Mouse (Mus musculus) cerebellum, postnatal 4 days (tissue): ENCODE measurements around the gene Ppm1g.
"Not testable (repeated sequence)": the region's sequence is repeated elsewhere in the genome, so short reads cannot be mapped to it uniquely, and the experiment has no call there.

ENCODE experiments used
- DNase-seq, 2 experiments: peaks; one replicate each; pipeline ENCODE4 v3.0.0; 2022; ENCODE audit warnings: low spot score in 2 of 2, mixed read lengths in 1 of 2

Ppm1g gene

DNA sequence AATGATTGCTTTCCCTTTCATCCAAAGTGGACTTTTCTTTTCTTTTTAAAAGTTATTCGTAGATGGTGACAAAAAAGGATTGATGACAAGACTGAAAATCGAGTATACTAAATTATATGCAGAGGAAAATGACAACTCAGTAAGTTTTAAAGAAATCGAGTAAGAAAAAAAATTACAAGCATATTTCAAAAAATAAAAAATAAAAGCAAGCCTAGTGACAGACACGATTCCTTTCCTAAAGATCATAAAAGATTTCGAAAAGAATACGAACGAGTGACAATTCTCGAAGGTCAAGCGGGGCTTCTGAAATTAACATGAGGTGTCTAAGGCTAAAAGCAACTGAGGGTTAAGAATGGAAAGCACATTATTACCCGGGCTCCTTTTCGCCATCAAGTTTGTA, 1.0 kb downstream of the Ppm1g start:
- no peak for DNase-seq

DNA sequence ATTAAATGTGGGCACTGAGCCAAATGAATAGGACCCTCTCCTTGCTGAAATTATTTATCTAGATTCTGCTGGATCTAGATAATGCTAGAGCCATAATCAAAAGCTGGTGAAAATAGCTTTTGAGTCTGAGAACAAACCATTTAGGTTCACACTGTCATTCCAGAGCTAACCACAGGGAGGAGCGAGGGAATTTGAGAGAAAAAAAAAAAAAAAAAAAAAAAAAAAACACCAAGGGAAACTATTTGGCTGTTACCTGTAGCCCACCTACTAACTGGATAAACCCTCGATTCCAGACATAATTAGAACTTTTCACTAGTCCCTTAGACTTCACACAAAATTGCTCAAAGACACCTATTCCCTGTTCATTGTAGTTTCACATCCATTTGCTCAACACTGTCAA, 1.4 kb downstream of the Ppm1g start:
- DNase-seq: no peak

DNA sequence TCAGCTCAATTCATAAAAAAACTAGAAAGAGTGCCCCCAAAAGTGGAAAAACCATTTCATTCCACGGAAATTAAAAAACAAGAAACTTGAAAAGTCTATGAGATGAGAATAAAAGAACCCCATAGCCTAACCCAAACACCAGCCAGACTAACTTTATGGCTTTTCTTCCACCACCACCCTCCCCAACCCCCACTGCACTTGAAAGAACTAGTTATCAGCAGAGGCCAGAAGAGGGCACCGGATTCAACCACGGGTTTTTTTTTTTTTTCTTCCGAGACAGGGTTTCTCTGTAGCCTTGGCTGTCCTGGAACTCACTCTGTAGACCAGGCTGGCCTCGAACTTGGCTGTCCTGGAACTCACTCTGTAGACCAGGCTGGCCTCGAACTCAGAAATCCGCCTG, 2.2 kb downstream of the Ppm1g start:
- no peak for DNase-seq

DNA sequence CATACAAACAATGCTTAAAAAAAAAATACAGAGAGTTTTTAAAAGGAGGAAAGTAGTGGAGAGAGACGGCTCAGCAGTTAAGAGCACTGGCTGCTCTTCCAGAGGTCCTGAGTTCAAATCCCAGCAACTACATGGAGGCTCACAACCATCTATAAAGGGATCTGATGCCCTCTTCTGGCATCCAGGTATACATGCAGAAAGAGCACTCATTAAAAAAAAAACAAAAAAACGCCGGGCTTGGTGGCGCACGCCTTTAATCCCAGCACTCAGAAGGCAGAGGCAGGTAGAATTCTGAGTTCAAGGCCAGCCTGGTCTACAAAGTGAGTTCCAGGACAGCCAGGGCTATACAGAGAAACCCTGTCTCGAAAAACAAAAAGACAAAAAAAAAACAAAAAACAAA, 3.9 kb downstream of the Ppm1g start:
- not testable (repeated sequence) for DNase-seq

DNA sequence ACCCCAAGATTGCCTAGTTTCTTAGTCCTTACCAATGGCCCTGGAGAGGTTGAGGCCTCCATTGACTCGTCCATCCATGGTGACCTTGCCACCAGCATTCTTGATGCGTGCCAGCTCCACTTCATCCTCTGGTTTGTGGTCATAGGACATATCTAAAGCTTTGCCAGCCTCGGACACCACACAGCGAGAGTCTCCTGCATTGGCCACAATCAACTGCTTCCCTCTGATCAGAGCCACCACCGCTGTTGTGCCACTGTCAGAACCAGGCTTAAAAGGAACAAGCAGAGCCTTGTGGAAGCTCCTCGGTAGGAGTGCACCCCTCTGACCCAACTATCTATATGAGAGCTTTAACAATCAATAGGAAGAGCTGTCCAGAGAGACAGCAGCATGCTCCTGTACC, 16.1 kb downstream of the Ppm1g start:
- DNase-seq: no peak

DNA sequence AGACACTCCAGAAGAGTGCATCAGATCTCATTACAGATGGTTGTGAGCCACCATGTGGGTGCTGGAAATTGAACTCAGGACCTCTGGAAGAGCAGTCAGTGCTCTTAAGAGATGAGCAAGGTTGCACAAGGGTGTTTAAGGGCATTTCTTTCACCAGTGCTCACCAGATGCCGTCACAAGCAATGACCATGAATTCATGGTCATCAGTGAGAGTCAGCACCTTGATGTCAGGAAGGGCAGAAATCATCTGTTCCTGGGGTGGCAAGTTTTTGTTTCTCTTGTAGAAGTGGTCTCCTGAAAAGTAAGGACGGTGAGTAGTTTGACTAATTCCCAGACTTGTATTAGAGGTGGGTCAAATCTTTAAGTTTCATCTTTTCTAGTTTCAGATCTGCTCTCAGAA, 16.6 kb downstream of the Ppm1g start:
- DNase-seq: no peak

DNA sequence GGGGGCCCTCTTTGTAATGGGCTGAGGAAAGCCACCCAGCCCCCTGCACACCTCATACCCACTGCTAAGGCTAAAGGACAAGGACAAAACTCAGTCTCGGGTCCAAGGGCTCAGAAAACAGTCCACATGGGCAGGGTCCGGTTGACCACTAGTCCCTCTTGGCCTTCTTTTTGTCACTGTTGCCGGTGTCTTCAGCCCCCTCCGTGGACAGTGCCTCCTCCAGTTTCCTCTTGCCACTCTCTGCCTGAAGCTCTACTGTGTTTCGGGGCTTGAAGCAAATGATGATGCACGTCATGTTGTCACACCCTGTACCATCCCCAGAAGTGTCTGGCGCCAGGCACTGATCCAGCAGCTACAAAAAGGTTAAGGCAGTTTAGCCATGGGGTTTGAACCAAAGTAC, 17.6 kb downstream of the Ppm1g start:
- no peak for DNase-seq

DNA sequence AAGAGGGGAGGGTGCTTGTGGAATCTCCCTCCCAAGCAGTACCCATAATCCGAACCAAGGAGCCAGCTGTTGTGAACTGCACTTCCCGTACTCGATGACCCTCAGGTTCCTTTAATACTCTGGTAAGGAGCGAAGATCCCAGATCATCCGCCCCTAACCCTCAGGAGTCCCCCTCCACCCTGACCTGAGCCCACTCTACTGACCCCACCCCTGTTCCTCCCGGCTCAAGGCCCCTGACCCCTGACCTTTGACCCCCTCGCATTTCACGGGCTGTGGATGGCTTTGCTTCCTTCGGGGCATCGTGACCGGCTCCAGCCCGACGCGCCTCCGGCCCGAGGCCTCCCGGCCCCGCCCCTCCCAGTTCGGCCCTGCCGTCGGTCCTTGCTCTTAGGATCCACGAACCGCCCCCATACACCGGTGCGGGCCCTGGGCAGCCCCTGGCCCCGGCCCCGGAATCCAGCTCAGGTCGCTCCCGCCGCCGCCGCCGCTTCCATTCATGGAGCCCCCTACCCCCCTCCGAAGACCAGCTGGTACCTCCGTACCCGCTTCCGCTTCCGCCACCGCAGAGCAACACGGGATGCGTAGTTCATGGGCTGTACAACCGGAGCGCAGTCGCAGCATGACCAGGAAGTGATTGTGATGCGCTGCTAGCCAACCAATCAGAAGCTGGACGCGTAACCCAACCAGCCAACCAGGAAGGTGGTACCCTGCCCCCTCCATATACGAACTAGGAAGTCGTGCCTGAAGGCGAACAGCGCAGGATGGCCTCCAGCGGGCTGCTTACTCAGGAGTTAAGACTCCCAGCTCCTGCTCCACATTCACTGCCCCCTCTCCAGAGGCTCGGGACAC, 18.5 kb downstream of the Ppm1g start, which contains the start of gene Zfp513:
Gene Zfp513 (minus strand): TSS at position 562 of the 849 bp plus-strand sequence.
- DNase-seq: peak; percentile 84 to 93

DNA sequence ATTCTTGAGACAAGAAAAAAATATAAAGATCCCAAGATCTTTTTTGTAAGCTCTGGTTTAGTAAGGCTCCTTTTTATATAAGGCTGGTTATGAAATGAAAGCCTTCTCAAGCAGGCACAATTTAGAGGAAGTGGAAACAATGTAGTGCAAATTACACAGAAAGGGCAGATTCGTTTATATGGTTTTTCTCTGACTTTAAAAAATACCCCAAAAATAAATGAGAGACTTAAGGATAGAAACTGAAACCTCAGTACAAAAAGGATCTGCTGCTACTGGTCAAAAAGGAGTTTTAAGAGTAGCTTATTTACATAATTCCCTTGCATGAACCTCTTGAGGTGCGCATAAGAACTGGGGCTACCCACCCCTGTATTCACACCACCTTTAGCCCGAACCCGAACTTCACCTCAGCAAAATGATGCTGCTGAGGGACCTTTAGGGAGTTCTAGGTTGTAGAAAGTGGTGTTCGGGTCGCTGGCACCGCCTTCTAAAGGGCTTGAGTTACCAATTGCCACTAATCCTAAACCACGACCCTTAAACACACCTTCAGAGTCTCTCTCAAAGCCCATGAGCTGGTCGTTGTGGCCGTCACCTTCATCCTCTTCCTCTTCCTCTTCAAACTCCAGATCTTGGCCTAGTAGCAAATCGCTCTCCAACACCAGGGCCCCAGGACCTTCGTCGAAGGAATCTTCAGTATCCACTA, 19.3 kb downstream of the Ppm1g start:
- DNase-seq: no peak

DNA sequence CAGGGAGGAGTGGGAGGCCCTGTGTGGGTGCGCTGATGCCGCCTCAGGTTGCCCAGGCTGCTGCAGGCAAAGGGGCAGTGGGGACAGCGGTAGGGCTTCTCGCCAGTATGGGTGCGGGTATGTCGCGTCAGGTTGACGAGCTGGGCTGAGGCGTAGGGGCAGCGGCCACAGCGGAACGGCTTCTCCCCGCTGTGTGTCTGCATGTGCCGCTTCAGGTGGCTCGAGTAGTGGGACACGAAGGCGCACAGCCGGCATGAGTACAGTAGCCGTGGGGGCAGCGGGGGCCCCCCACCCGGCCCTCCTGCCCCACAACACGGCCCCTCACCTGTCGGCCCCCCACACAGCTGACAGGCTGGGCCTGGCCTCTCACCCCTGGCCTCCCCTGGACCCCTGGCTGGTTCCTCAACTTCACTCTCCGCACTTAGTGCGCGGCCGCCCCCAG, 20.1 kb downstream of the Ppm1g start:
- DNase-seq: no peak

DNA sequence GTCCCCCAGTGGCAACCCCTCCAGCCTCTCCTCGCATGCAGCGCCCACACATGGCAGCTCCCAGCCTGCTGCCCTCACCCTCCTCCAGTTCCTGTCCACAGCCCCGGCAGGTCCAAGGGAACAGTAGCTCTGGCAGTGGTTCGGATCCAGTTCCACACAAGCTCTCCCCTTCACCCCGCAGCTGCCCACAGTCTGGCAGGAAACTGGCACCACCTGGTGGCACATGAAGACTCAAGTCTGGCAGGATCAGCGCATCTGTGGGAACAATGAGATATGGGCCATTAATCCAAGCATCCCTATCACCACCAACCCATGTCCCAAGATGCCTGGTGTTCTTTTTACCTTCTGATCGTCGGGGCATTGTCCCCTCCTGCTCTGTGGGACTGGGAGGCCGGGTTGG, 20.6 kb downstream of the Ppm1g start:
- no peak for DNase-seq

DNA sequence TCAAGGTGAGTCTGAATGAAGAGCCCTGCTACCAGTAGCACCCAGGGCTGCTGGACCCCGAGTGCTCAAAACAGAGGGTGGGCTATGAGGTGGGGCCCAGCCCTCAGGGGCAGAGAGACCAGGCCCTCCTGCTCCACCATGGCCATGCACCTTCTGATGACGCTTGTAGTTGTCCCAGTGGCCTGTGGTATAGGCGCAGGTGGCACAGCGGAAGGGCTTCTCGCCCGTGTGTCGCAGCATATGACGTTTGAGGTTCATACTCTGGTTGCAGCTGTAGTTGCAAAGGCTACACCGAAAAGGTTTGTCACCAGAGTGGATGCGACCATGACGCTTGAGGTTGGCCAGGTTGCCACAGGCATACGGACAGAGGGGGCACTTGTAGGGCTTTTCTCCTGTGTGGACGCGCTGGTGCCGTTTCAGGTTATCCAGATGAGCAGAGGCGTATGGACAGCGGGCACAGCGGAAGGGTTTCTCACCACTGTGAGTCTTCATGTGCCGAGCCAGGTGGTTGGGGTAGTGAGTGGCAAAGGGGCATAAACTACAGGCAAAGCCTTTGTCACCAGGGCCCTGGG, 21.1 kb downstream of the Ppm1g start:
- no peak for DNase-seq

DNA sequence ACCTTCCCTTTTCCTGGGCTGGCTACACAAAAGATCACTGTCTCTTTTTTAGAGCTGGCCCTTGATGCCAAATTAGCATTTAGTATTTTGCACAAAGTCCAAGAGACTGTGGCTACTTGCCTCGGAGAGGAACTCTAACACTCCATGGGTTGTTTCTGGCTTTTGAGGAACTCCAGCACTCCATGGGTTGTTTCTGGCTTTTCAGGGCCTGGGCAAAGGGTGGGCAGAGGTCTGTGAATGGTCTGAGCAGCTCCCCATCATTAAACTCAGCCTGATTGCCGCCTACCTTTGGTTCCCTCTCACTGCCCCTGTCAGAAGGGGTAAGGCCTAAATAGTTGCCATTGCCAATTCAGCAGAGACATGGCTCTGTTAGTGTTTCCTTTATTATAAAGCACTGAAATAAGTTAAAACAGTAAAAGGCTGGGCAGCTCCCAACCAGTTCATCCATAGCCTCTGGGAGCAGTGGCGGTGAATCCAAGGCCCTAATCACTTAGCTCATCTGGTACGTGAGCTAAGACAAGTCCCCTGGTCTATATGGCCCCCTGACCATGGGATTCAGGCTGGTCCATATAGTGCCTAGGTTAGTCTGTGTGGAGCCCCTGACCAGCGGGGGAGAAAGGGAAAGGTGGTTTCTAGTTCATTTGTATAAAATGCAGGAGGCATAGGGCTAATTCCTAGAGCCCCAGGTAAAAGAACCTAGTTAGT, 21.7 kb downstream of the Ppm1g start:
- DNase-seq: no peak

DNA sequence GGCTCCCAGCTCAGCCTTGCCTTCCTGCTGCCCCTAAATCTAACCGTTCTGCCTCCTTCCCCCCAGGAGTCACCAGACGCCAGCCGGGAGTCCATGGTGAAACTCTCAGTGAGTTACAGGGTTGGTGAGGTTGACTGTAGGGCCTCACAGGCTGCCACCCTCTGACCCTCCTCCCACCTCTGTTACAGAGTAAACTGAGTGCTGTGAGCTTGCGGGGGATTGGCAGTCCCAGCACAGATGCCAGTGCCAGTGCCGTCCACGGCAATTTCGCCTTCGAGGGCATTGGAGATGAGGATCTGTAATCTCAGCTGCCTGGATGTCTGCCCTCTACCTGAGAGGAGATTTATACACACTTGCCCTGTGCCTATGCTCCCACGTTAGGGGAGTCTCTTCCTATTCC, 22.3 kb downstream of the Ppm1g start:
- no peak for DNase-seq

DNA sequence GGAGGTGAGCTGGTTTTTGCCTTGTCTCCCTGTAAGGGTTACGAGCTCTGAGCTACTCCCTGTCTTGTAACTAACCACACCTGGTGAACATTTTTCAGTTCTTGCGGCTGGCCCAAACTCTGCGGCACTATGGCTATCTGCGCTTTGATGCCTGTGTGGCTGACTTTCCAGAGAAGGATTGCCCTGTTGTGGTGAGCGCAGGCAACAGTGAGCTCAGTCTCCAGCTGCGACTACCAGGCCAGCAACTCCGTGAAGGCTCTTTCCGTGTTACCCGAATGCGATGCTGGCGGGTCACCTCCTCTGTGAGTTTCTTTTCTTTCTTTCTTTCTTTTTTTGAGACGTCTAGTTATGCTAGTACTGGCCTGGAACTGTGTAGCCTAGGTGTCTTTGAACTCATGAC, 23.4 kb downstream of the Ppm1g start:
- DNase-seq: no peak

DNA sequence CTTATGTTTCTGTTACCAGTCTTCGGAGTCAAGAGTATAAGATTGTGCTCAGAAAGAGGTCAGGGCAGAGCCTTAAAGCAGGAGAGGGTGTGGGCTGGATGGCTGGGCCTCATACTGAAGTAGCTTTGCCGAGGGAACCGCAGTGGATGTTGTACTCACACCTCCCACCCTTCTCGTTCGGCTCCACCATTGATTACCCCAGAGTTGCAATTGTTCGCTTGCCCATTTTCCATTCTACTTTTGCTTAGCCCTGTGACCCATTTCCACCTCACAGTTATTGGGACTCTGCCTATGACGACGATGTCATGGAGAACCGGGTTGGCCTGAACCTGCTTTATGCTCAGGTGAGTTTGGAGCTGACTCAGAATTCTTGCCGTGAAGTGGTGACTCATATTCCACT, 24.3 kb downstream of the Ppm1g start:
- no peak for DNase-seq

DNA sequence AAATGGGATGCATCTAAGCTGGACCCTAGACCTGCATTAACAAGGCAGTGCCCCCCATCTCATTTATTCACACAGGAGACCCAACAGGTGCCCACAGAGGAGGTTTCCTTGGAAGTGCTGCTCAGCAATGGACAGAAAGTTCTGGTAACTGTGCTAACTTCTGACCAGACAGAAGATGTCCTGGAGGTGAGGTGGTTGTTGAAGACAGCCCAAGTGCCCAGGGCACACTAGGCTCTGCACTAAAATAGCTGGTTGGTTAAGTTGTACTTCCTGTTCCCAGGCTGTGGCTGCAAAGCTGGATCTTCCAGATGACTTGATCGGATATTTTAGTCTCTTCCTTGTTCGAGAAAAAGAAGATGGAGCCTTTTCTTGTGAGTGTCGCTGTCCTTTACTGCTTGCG, 24.8 kb downstream of the Ppm1g start:
- DNase-seq: no peak

DNA sequence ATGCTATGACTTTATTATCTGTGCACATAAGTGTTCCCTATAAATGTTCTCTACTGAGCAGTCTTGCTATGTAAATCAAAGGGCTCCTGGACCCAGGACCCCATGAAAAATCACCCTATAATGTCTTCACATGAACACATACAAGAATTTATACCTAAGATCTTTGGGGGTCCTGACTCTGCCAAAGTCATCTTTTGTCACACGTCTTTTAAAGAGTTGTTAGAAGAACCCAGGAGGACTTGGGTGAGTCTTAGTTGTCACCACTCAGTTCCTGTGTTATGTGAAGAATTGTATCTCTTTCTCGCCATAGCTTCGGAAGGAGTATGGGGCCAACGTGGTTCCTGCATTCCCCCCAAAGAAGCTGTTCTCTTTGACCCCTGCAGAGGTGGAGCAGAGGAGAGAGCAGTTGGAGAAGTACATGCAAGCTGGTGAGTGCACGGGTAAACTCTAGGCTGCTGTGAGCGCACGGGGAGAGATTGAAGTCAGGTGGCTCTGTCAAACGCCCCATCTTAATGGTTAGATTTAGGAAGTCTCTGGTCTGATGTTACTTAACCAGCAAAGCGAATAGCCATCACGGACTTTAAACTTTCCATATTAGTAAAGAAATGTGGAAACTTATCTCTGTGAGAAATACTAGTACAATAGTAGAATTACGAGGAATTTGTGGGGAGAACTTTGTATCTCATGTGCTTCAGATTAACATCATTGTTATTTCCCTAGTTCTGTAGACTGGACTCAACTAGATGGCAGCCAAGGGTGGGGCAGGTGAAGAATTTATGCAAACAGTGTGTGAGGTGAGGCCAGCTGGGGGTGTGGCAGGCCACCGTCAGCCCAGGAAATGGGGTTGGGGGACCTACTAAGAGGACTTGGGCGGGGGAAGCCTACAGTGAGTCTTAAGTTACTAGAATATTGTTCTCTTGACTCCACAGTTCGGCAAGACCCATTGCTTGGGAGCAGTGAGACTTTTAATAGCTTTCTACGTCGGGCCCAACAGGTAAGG, 25.7 kb downstream of the Ppm1g start:
- no peak for DNase-seq

DNA sequence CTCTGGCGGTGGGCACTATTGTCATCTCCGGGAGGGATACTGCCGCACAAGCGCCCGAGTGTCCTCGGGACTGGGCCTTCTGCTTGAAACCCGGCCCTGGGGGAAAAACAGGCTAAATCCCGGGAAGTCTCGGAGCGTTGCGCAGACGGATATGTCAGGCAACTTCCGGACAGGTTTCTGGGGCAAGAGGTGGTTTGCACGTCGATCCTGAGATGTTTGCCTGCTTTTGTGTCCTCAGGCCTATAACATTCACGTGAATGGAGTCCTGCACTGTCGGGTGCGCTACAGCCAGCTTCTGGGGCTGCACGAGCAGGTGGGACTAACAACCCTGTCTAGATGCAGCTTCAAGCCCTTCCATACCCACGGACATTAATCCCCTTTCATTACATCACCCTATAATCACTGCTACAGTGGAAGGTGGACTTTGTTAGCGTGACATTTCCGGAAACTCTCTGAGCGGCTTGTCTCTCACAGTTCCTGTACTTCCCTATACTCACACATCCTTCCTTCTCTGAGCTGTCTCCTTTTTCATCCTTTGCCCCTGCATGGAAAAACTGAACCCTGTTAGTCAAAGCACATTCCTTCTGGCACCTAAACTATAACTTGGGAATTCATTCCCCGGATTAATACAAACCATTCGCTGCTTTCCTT, 26.7 kb downstream of the Ppm1g start:
- DNase-seq: no peak

DNA sequence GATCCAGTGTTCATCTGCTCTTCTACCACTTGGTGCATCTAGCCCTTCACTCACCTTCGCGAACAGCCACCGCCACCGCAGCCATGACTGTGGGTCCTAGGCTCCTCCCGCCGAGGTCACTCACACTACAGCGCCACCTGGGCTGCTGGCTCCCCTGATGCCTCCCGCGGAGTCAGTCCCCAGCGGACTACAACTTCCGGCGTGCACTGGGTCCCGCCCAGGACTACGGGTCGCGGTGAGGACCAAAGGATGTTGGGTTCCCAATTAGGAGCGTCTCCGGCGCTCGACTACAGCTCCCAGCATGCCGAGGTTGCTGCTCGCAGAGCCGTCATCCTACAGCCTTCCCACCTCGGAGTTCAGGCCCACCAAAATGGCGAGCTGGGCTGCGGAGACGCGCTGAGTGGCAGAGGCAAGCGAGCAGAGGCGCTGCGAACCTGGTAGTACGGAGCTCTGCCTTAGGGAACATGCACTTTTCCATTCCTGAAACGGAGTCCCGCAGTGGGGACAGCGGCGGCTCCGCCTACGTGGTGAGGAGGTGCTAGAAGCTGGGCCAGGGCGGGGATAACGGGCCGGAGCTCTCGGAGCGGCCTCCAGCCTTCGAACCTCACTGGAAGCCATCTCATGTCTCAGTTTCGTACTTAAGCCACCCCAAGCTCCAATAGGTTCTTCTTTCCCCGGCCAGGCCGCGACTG, 27.4 kb downstream of the Ppm1g start, which contains the start of the genes Snx17 and Eif2b4:
Gene Snx17 (plus strand): TSS at position 289 of the 692 bp plus-strand sequence.
Gene Eif2b4 (minus strand): TSS at position 492 of the 692 bp plus-strand sequence.
- DNase-seq: peak; percentile 99
